Mouse (Mus musculus) heart, embryonic 14.5 days (tissue): ENCODE data around the gene Ctnna2. TPM values are rescaled to one million over a fixed set of nuclear protein-coding genes. Genes with fewer than 3 reads are reported as not detected.

Source experiments
- ATAC-seq: fragments of 200-750 bp; cut with Nextera tagmentation; 2 replicates; pipeline ENCODE4 v1.8.0; 2017; ENCODE audit warnings: low read depth, moderate TSS enrichment; ENCODE audit not compliant: insufficient number of reproducible peaks, insufficient read depth, low FRiP score
- H3K27ac ChIP-seq, 2 experiments: fragments of 200-500 bp in 1 of 2; fragments of 300-500 bp in 1 of 2; sonication (generic) in 1 of 2; replicated peaks in 1 of 2; 2 replicates each; pipeline ENCODE4 v1.5.1; 2012 to 2014; ENCODE audit warnings: low read depth in 2 of 2, low read length in 2 of 2, control low read depth in 1 of 2, mild to moderate bottlenecking in 1 of 2, mixed read lengths in 1 of 2; ENCODE audit not compliant: control insufficient read depth in 1 of 2, insufficient read depth in 1 of 2
- H3K27me3 ChIP-seq: fragments of 300-500 bp; sonication (generic); 2 replicates; pipeline ENCODE4 v1.6.1; 2014; ENCODE audit warnings: mild to moderate bottlenecking, low read length, control low read depth; ENCODE audit not compliant: control insufficient read depth, insufficient read depth
- H3K36me3 ChIP-seq: fragments of 300-500 bp; sonication (generic); 2 replicates; pipeline ENCODE4 v1.6.1; 2014; ENCODE audit warnings: mild to moderate bottlenecking, control low read depth, low read length, mixed read lengths; ENCODE audit not compliant: control insufficient read depth, insufficient read depth
- H3K4me1 ChIP-seq, 2 experiments: fragments of 200-500 bp in 1 of 2; fragments of 300-500 bp in 1 of 2; sonication (generic) in 1 of 2; 2 replicates each; pipeline ENCODE4 v1.6.1; 2012 to 2014; ENCODE audit warnings: low read length in 2 of 2, control low read depth in 1 of 2, mixed read lengths in 1 of 2; ENCODE audit not compliant: control insufficient read depth in 2 of 2, insufficient read depth in 2 of 2
- H3K4me2 ChIP-seq: fragments of 300-500 bp; sonication (generic); 2 replicates; pipeline ENCODE4 v1.6.1; 2014; ENCODE audit warnings: mild to moderate bottlenecking, low read length
- H3K4me3 ChIP-seq, 2 experiments: fragments of 200-500 bp in 1 of 2; fragments of 300-500 bp in 1 of 2; sonication (generic) in 1 of 2; 2 replicates each; pipeline ENCODE4 v1.5.1; 2012 to 2014; ENCODE audit warnings: low read length in 2 of 2, mild to moderate bottlenecking in 2 of 2, control low read depth in 1 of 2, low read depth in 1 of 2, moderate library complexity in 1 of 2; ENCODE audit not compliant: control insufficient read depth in 1 of 2, insufficient read depth in 1 of 2
- H3K9ac ChIP-seq: fragments of 300-500 bp; sonication (generic); 2 replicates; pipeline ENCODE4 v1.6.1; 2014; ENCODE audit warnings: mild to moderate bottlenecking, low read length
- H3K9me3 ChIP-seq: fragments of 300-500 bp; sonication (generic); 2 replicates; pipeline ENCODE4 v1.6.1; 2016; ENCODE audit warnings: low read length, control low read depth; ENCODE audit not compliant: control insufficient read depth
- WGBS: fragments of 180-500 bp; shearing (Covaris S2); extraction: QIAGEN DNeasy Blood & Tissue Kit; methylation state at CpG from one replicate; pipeline ENCODE4 v1.1.7; 2014; 5-methylcytosine and 5-hydroxymethylcytosine counted together
- polyA plus RNA-seq: library from polyadenylated mRNA; unstranded; fragments of >200 nt; fragmentation: Nextera tagmentation; extraction: Ambion mirVana; gene quantifications from 2 replicates; pipeline ENCODE4 v1.2.1, GENCODE M21; 2014

Gene Ctnna2
- polyA plus RNA-seq, 1 experiment from 2014 or later, result 1.8 TPM

DNA sequence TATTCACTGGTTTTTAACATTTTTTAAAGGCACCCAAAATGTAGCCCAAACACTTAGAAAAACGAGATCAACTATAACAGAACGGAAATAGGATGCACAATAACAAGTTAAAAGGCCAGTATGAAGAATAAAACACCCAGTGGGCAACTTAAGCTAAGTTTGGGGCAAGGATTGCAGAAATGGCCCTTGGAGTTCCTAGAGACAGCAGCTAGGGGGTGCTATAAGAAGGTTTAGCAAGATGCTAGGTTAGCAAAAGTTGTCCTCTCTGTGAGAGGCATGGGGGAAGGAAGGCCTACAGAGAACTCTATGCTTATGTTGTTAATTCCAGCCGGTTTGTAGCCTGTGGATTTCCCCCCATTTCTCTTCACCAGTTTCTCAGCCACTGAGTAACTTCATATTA lies 401.9 kb downstream of the Ctnna2 start:
- no peaks in the 10 kb centered on the region for H3K27me3 ChIP-seq
- H3K4me1 ChIP-seq, result no peaks in the 10 kb centered on the region
- no peak overlapping the region for H3K9ac ChIP-seq
- no peaks in the 10 kb centered on the region for H3K9me3 ChIP-seq
- no peak overlapping the region for H3K4me3 ChIP-seq
- H3K4me2 ChIP-seq, result no peak overlapping the region
- no peak overlapping the region for H3K27ac ChIP-seq
- no peak for ATAC-seq
- H3K36me3 ChIP-seq, result no peaks in the 10 kb centered on the region
- 33% methylated on average over 3 of the region's 3 CpGs for WGBS

GRCm38 (mm10) chr6:77572614-77573013 lies 406.9 kb downstream of the Ctnna2 start:
- 27% methylated on average over 3 of the region's 3 CpGs for WGBS
- Histone ChIP-seq H3K9me3 (no peaks in the 10 kb centered on the region), H3K27me3 (no peaks in the 10 kb centered on the region), H3K27ac (no peak overlapping the region), H3K4me3 (no peak overlapping the region), H3K4me1 (no peaks in the 10 kb centered on the region), H3K4me2 (no peak overlapping the region), H3K9ac (no peak overlapping the region), H3K36me3 (no peaks in the 10 kb centered on the region)
- ATAC-seq, result no peak

- no peaks in the 10 kb centered on the region for H3K36me3 ChIP-seq
- 89% methylated on average over 3 of the region's 3 CpGs for WGBS
- H3K4me2 ChIP-seq, result no peak overlapping the region
- no peaks in the 10 kb centered on the region for H3K4me1 ChIP-seq
- H3K27me3 ChIP-seq, result no peaks in the 10 kb centered on the region
- H3K4me3 ChIP-seq, result no peak overlapping the region
- H3K9ac ChIP-seq, result no peak overlapping the region
- no peak for ATAC-seq
- no peaks in the 10 kb centered on the region for H3K9me3 ChIP-seq
- H3K27ac ChIP-seq, result no peak overlapping the region
Measured at GRCm38 (mm10) chr6:77569851-77570250, 409.6 kb downstream of the Ctnna2 start.

DNA sequence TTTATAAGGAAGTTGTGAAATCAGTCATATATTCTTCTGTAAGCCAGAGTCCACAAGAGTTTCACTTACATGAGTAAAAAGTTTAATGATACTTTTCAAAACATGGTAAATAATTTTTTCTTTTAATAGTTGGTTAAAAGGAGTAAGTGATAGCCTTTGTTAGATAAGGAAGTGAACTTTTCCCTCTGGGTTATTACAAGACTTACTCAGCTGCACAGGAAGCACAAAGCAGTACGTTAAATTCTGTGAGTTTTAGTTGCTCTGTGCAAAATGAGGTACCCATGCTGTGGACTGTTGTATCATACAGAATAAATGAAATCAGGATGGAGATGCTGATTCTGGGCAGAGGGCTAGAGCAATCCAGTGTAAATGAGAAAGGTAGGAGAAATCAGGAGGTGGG lies 423.3 kb downstream of the Ctnna2 start:
- H3K27me3 ChIP-seq, result no peaks in the 10 kb centered on the region
- 60% methylated on average over 1 of the region's 1 CpGs for WGBS
- H3K4me3 ChIP-seq, result no peak overlapping the region
- H3K9ac ChIP-seq, result no peak overlapping the region
- H3K4me2 ChIP-seq, result no peak overlapping the region
- H3K36me3 ChIP-seq, result no peaks in the 10 kb centered on the region
- no peak for ATAC-seq
- H3K4me1 ChIP-seq, result no peaks in the 10 kb centered on the region
- no peaks in the 10 kb centered on the region for H3K9me3 ChIP-seq
- no peak overlapping the region for H3K27ac ChIP-seq

DNA sequence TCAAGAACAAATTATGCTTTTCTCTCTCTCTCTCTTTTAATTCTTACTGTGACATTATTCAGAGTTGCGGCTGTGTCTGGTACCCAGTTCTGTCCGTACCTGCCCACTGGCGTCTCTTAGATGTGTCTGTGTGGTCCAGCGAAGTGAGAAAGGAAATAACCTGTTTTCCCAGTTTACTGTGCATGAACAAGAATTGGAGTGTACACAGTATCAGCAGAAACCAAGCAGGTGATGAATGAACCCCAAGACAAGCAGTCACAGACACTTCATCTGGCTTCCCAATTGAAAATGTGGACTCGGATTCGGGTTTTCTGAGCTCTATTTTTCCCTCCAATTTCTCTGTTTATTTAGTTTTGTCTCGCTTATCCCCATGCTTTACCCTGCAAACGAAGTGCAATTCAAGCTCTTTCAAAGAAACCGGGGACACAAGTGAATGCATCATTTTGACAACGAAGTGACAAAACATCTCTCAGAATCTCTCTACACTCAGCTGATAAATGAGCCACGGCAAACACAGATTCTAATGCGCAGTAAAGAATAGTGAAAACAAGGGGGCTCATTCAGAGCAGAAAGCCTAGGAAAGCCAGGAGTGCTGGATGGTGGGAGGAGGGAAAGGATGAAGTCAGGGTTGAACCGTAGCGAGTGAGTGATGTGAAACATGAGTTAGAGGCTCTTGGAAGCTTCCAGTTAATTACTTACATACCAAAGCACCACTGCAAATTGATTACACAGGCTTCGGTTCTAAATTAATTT lies 442.3 kb downstream of the Ctnna2 start:
- H3K27me3 ChIP-seq, result no peaks in the 10 kb centered on the region
- no peak overlapping the region for H3K4me3 ChIP-seq
- no peak overlapping the region for H3K9ac ChIP-seq
- no peak for ATAC-seq
- no peak overlapping the region for H3K27ac ChIP-seq
- no peak overlapping the region for H3K4me2 ChIP-seq
- H3K36me3 ChIP-seq, result no peaks in the 10 kb centered on the region
- H3K4me1 ChIP-seq, result no peaks in the 10 kb centered on the region
- no peaks in the 10 kb centered on the region for H3K9me3 ChIP-seq
- WGBS, result 66% methylated on average over 15 of the region's 15 CpGs

DNA sequence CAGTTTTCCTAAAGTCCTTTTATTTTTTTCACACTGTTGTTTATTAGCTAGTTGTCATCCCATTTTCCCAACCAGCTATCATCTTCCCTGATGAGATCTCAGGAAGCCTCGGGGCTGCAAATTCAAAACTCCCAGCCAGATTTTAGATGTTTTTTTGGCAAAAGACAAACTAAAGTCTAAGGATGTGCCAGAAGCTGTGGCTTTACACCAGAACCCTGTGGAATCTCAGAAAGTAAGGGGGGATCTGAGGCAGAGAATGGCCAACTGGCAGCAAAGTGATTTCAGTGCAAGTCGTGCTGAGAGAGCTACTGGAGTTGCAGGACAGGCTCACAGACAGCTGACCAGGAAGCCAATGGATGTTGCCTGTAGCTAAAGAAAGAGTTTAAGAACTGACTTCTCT lies 451.9 kb downstream of the Ctnna2 start:
- Histone ChIP-seq H3K36me3 (no peaks in the 10 kb centered on the region), H3K9me3 (no peaks in the 10 kb centered on the region), H3K4me2 (no peak overlapping the region), H3K27ac (no peak overlapping the region), H3K27me3 (no peaks in the 10 kb centered on the region), H3K4me3 (no peak overlapping the region), H3K9ac (no peak overlapping the region), H3K4me1 (no peaks in the 10 kb centered on the region)
- ATAC-seq, result no peak
- WGBS, result 44% methylated on average over 2 of the region's 2 CpGs

GRCm38 (mm10) chr6:77521836-77522235 lies 457.7 kb downstream of the Ctnna2 start:
- H3K36me3 ChIP-seq, result no peaks in the 10 kb centered on the region
- H3K4me2 ChIP-seq, result no peak overlapping the region
- no peaks in the 10 kb centered on the region for H3K9me3 ChIP-seq
- H3K4me1 ChIP-seq, result no peaks in the 10 kb centered on the region
- H3K4me3 ChIP-seq, result no peak overlapping the region
- WGBS, result 73% methylated on average over 2 of the region's 2 CpGs
- no peak for ATAC-seq
- H3K27me3 ChIP-seq, result no peaks in the 10 kb centered on the region
- no peak overlapping the region for H3K27ac ChIP-seq
- H3K9ac ChIP-seq, result no peak overlapping the region

GRCm38 (mm10) chr6:77516515-77516914 lies 463.0 kb downstream of the Ctnna2 start:
- Histone ChIP-seq H3K9ac (no peak overlapping the region), H3K36me3 (no peaks in the 10 kb centered on the region), H3K4me3 (no peak overlapping the region), H3K4me2 (no peak overlapping the region), H3K27me3 (no peaks in the 10 kb centered on the region), H3K4me1 (no peaks in the 10 kb centered on the region), H3K9me3 (no peaks in the 10 kb centered on the region), H3K27ac (no peak overlapping the region)
- ATAC-seq, result no peak
- 67% methylated on average over 2 of the region's 2 CpGs for WGBS
